Mouse (Mus musculus): ENCODE measurements around the gene Gm15140.
"Not testable (repeated sequence)": the region's sequence is repeated elsewhere in the genome, so short reads cannot be mapped to it uniquely, and the experiment has no call there.

Gm15140 gene

GRCm38 (mm10) chrX:154120585-154120984 is at the start of gene Gm15140:
TSS of gene Gm15140 (minus strand) at chrX:154120685.
- not testable (repeated sequence) for DNase-seq (ENCODE audit: low read depth, low spot score)
